Mouse (Mus musculus) c-Kit-positive CD71-negative TER-119-negative erythroid progenitor cells, embryonic 14.5 days (primary cell): ENCODE results near the gene Tcl1b3.
"Not testable (repeated sequence)": the region's sequence is repeated elsewhere in the genome, so short reads cannot be mapped to it uniquely, and the experiment has no call there.

Source experiments
- DNase-seq: peaks from one replicate; pipeline ENCODE4 v3.0.0-alpha.2; 2013; ENCODE audit warnings: low read depth

Gene Tcl1b3

DNA sequence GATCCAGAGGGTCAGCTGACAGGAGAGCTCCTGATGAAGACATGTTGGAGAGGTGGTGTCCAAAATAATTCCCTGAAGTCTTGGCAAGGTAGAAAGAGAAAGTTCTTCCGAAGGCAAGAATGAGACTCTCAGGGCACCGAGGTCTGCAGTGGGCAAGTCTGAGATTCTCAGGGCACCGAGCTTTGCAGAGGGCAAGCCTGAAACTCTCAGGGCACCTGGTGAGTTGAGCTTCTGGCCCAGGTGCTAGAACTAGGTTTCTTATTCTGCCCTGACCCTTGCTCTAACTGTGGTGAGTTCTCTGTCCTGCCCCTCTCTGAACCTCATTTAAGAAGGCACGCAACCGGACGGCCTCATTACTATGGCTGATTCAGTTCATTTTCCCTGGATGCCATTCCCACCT lies at the start of gene Tcl1b3:
TSS of gene Tcl1b3 (plus strand) at position 301 of the 400 bp plus-strand sequence.
- not testable (repeated sequence) for DNase-seq

DNA sequence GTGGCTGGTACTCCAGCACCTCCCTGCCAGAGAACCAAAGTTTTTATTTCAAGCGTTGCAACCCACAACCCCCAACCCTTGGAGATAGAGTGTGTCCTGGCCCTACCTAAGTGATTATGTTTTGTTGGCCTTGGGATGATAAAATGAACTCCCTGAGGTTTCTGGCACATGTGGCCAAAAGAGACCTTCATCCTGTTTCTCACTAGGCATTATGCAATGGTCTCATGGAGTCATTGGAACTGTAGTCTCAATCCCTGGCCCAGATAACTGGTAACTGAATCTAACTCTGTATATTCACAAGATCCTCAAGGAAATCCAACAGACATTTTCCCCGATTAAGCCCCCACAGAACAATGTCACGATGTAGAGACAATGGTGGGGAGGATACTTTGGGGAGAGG lies 47.7 kb upstream of the Tcl1b3 start:
- DNase-seq = no peak

DNA sequence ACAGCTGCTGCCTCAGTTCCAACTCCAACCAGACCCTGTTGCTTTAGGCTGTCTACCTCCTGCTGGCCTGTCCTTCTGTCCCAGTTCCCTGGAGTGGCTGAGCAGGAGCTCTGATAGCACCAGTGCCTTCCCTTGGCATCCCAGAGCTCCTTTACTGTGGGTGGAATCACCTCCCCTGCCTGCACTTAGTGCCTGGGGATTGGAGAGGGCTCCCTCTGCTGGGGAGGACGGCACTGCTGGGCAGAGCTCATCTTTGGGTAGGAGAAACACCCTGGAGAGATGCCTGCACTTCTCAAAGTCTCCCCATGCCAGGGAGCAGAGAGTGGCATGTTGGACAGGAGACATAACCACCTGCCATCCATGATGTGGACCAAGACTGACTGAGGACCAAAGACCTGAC lies 45.9 kb upstream of the Tcl1b3 start:
- DNase-seq = not testable (repeated sequence)

DNA sequence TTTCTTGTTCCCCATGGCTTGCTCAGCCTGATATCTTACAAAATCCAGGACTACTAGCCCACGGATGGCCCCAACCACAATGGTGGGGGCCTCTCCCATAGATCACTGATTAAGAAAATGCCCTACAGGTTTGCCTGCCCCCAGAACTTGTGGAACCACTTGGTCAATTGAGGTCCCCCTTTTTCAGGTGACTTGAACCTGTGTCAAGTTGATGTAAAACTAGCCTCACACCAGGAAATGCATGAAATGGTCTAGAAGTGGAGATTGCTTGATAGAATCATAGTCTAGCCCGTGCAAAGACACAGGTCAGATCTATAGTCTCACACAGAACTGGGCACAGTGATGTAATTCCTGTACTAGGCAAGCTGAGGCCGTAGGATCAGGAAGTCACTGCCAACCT lies 45.1 kb upstream of the Tcl1b3 start, which contains the start of gene Tcl1b2:
TSS of gene Tcl1b2 (plus strand) at position 301 of the 400 bp plus-strand sequence.
- DNase-seq = no peak

DNA sequence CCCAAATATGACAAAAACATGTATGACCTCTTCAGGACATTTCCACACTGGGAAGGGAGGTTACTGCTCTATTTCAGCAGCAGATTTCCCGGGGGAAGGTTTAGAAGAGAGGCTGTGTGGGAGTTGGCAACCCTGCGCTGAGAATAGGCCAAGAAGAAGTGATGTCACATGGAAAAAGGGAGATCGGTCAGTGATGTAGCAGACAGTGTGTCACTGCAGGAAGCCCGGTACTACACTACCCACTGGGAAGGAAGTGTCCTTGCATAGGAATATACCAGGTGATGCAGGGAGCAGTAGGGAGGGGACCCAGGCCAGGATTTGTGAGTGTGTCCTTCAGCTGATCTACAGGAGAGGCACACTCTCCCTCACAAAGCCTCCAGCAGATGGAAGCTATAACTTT lies 35.6 kb upstream of the Tcl1b3 start:
- DNase-seq = not testable (repeated sequence)

DNA sequence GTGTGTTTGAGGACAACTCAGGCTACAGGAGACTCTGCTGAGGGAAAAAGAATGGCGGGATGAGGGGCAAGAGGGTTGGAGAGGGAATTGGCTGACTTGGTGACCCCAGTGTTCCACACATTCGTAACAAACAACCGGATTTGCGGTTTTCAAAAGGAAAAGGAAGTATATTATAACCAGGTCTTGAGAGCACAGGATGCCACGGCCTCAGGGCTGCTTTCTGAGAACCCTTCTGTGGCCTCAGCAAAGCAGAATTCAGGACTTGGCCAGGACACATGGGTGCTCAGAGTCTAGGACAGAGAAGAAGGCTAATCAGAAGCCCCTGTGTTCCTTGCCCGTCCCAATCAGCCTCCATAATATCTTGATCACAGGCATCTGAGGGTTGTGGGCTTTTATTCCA lies 32.0 kb upstream of the Tcl1b3 start:
- no peak for DNase-seq

DNA sequence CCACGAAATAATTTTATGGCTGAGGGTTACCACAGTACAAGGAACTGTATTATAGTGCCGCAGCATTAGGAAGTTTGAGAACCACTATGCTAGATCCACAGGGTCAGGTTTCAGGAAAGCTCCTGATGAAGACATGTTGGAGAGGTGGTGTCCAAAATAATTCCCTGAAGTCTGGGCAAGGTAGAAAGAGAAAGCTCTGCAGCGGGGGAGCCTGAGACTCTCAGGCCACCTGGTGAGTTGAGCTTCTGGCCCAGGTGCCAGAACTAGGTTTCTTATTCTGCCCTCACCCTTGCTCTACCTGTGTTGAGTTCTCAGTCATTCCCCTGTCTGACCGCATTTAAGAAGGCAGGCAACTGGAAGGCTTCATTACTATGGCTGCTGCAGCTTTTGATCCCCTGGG lies 31.5 kb upstream of the Tcl1b3 start, which contains the start of gene Tcl1b1:
TSS of gene Tcl1b1 (plus strand) at position 301 of the 400 bp plus-strand sequence.
- no peak for DNase-seq

DNA sequence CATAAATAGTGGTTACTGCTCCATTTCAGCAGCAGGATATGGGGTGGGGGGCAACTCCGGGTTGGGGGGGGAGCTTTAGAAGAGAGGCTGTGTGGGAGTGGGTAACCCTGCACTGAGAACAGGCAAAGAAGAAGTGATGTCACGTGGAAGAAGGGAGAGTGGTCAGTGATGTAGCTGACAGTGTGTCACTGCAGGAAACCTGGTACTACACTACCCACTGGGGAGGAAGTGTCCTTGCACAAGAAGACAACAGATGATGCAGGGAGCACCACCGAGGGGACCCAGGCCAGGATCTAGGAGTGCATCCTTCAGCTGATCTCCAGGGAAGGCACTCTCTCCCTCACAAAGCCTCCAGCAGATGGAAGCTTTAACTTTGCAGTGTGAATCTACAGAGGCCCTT lies 24.1 kb upstream of the Tcl1b3 start:
- DNase-seq = no peak

DNA sequence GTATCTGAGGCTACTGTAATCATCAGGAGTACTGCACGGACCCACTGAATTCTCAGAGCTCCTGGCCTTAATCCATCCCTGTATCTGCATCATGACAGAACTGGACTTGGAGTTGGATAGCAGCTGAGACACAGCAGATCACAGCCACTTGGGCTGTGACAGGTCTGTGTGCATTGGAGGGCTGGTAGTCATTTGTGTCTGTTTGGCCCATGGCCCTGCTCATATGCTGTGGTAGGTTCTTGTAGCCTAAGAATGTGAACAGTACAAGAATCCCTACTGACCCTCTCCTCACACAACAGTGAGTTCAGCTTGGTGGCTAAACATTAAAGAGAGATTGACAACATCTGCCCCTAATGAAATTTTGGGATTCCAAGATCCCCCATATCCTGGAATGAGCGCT lies 17.5 kb upstream of the Tcl1b3 start:
- no peak for DNase-seq

DNA sequence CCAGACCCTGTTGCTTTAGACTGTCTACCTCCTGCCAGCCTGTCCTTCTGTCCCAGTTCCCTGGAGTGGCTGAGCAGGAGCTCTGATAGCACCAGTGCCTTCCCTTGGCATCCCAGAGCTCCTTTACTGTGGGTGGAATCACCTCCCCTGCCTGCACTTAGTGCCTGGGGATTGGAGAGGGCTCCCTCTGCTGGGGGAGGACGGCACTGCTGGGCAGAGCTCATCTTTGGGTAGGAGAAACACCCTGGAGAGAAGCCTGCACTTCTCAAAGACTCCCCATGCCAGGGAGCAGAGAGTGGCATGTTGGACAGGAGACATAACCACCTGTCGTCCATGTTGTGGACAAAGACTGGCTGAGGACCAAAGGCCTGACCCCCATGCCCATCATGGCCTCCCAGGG lies 16.5 kb upstream of the Tcl1b3 start:
- DNase-seq = not testable (repeated sequence)

DNA sequence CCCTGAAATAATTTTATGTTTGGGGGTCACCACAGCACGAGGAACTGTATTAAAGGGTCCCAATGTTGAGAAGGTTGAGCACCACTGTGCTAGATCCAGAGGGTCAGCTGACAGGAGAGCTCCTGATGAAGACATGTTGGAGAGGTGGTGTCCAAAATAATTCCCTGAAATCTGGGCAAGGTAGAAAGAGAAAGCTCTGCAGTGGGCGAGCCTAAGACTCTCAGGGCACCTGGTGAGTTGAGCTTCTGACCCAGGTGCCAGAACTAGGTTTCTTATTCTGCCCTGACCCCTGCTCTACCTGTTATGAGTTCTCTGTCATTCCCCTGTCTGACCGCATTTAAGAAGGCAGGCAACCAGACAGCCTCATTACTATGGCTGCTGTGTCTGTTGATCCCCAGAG lies 14.8 kb upstream of the Tcl1b3 start, which contains the start of gene Tcl1b5:
TSS of gene Tcl1b5 (plus strand) at position 301 of the 400 bp plus-strand sequence.
- not testable (repeated sequence) for DNase-seq

DNA sequence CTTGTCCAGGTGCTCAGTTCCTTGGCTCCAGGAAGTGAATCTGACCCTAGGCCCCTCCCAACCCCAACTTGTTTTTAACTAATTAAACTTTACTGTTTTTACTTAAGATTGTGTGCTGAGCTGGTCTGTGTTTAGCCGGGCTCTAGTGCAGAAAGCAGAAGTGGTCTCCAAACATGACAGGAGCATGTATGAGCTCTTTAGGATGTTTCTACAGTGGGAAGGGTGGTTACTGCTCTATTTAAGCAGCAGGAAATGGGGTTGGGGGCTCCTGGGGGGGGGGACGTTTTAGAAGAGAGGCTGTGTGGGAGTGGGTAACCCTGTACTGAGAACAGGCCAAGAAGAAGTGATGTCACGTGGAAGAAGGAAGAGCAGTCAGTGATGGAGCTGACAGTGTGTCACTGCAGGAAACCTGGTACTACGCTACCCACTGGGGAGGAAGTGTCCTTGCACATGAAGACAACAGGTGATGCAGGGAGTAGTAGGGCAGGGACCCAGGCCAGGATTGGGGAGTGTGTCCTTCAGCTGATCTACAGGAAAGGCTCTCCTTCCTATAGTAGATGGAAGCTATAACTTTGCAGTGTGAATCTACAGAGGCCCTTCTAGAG lies 9.7 kb upstream of the Tcl1b3 start:
- not testable (repeated sequence) for DNase-seq

DNA sequence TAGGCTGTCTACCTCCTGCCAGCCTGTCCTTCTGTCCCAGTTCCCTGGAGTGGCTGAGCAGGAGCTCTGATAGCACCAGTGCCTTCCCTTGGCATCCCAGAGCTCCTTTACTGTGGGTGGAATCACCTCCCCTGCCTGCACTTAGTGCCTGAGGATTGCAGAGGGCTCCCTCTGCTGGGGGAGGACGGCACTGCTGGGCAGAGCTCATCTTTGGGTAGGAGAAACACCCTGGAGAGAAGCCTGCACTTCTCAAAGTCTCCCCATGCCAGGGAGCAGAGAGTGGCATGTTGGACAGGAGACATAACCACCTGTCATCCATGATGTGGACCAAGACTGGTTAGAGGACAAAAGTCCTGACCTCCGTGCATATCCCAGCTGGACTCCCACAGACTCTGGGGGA lies 1.9 kb upstream of the Tcl1b3 start:
- DNase-seq = not testable (repeated sequence)

DNA sequence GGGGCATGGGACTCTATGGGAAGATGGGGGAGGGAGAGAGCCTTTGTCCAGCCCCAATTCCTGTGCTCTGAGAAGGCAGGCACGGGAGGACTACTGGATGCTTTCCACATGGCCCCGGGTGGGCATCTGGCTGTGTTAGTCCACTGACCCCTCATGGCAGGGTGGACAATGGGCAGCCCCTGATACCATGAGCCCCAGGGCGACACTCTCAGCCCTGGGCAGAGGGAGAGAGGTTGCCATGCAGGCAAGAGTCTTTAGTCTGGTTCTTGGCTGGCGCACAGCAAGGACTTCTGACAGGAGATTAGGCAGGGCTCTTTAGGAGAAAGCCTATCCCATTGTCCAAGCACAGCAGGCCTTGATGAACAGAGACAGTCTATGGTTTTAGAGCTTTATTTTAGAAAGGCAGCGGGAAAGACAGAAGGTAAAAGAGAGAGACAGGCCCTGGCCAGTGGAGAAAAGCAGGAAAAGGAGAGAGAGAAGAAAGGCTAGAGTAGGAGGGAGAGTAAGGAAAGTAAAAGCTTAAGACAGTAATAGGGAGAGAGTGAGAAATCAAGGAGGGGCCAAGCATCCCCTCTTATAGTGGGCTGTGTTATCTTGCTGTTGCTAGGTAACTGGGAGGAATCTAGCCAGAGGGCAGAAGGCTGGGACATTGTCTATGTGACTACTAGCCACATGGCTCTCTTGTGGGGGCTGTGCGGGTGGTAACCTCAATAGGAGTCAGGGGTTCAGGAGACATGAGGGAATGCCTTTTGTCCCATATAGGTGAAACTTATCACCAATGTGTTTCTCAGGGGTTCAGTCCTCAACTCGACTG lies 9.0 kb downstream of the Tcl1b3 start:
- DNase-seq = not testable (repeated sequence)

DNA sequence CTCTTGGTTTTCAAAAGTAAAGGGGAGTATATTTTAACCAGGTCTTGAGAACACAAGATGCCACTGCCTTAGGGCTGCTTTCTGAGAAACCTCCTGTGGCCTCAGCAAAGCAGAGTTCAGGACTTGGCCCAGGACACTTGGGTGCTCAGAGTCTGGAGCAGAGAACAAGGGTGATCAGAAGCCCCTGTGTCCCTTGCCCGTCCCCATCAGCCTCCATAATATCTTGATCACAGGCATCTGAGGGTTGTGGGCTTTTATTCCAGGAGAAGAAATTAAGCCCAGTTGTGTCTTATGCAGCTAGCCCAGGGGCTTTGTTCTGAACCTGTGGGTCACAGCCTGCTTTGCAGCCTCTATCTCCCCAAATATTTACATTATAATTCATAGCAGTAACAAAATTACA lies 10.8 kb downstream of the Tcl1b3 start, which contains the start of gene Tcl1b4:
TSS of gene Tcl1b4 (plus strand) at position 301 of the 400 bp plus-strand sequence.
- not testable (repeated sequence) for DNase-seq

DNA sequence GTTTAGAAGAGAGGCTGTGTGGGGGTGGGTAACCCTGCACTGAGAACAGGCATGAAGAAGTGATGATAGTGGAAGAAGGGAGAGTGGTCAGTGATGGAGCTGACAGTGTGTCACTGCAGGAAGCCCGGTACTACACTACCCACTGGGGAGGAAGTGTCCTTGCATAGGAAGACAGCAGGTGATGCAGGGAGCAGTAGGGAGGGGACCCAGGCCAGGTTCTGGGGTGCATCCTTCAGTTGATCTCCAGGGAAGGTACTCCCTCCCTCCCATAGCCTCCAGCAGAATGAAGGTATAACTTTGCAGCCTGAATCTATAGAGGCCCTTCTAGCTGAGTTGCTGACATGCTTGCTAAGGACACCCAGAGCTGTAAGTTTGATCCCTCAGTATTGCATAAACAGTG lies 16.2 kb downstream of the Tcl1b3 start:
- no peak for DNase-seq

DNA sequence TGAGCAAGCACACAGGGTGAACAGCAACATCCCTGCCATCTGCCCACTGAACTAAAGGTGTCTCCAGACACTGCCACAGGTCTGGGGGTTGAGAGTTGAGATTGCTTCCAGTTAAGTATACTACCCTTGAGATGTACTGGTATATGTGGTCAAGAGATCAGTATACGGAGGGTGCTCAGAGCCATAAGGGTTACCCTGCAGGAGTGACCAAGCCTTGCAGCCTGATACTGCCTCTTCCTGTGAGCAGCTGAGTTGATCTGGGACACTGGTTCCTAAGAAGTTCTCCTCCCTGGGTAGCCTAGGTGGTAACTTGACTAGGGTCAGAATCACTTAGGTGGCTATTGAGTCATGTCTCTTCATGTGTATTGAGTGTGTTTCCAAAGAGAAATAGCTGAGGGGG lies 17.6 kb downstream of the Tcl1b3 start:
- DNase-seq = no peak

DNA sequence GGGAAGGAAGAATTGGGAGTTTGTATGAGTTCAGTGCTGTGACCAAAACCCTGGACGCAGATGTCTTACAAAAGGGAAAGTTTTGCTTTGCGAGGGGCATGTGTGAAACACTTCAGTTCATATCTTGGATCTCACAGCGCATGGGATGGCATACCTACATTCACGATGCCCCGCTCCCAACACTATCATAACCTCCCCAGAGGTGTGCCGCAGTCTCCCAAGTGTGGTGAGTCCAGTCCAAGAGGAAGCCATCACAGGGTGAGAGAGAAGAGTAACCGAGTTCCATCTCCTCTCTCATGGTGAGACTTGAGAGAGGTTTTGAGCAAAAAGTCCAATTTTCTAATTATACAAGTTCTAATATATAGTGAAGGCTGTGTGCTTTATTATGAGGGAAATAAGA lies 18.4 kb downstream of the Tcl1b3 start:
- no peak for DNase-seq

DNA sequence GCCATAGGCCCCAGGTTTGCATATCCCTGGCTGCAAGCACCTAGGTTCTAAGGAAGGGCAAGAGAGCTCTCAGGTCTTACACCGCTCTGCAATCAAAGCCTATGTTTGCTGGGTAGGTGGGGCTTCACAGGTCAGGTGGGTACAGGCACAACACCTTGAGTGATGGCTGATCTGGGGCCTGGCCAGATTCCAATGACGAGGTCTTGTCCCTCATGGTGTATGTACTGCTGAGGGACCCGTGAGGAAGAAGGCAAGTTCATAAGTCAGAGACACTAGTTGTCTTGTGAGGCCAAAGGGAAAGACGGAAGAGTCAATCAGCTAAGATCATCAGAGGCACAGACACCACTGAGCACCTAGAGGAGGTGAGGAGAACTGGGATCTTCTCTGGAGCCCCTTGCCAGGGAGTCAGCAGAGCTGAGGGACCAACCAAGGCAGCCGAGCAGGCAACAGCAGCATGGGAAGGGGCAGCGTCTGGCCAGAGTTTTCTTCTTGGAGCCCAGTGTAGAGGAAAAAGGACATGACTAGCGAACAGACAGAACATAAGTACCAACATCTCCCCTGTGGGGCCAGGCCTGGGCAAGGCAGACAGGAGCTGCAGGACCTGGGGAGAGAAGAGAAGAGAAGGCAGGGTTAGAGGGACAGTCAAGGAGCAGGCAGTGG lies 26.4 kb downstream of the Tcl1b3 start:
- DNase-seq = no peak

DNA sequence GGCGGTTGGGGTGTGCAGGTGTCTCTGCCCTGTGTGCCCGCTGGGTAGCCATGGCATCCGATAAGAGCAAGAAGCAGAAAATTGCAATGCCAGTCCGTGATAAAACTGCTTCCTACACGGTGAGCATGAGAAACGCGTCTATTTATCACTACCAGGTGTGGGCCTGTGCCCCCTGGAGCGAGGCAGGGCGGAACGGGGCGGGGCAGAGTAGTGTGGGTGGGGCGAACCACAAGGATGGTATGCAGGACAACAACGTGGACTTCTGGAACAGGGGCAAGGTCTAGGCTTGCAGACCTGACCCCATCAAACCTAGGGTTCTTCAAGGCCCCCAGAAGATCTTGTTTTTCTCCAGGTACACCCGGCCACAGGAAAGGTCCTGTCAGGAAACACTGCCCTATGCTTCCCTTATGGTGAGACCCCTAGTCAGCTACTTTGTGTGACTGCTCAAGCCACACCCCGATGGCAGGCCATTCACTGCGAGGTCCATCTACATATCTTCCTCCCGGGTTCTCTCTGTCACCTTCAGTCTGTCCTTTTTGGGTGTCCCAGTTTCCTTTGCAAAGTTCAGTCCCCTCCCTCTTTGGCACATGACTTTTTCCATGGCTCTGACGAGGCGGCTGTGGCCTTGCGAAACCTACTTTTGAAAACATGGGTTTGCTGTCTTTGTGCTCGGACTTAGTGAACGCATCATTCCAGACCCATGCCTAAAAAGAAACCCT lies 31.9 kb downstream of the Tcl1b3 start, which contains the start of gene Tcl1:
TSS of gene Tcl1 (minus strand) at position 193 of the 719 bp plus-strand sequence.
- no peak for DNase-seq

DNA sequence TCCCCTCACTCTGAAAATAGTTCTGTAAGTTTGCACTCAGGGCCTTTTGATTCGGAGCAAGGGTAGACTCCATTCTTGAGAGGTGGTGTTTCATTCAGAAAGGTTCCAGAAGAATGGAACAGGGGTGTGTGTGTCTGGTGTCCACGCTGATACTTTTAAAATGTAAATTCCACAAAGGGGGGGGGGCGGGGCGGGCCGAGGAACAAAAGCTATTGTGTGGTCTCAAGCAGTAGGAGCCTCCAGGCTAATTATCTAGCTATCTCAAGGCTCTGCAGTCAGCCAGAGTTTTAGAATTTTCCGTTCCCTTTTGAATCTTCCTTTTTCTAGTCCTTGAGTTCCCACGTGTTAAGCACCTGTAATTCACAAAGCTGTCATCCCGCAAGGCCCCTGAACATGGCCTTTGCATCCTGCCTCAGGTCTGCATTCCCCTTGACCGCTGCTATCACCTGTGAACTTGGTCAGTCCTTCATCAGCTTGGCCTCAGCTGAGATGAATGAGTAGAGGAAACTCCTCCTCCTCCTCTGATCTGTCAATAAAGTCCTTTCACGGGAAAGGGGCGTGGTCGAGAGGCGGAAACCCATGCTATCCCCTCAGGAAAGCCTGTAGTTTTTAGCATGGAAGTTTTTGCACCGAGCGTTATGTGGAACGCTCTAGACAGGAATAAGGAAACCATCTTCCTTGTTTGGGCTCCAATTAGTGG lies 33.9 kb downstream of the Tcl1b3 start:
- no peak for DNase-seq
